8 mouse cellular contexts compared by ENCODE assay signal in genomic region chr4:128248676-128249075, GRCm38 (mm10). TPM values are rescaled to one million over a fixed set of nuclear protein-coding genes. Genes with fewer than 3 reads are reported as not detected.
A peak's percentile ranks its signal among the peaks of the same experiment; 100 is the strongest.
DNase-seq lines count a peak whose midpoint lies in the region.

No protein-coding gene starts in this region.

- peak; percentile 11 to 52 for DNase-seq in adrenal gland, adult (ENCODE audit: inconsistent age in 2 of 2, low spot score in 1 of 2)
- DNase-seq in adrenal gland, adult 8-10 months, result no peak
- DNase-seq in left cerebral cortex, postnatal 4 days, result peak; percentile 22
- no peak for DNase-seq in left cerebral cortex, adult 18-20 months (ENCODE audit: low spot score in 2 of 2)
- peak; percentile 85 for DNase-seq in embryo, embryonic 10 days (ENCODE audit: low spot score)
- DNase-seq in lung, postnatal 36 days, result peak; percentile 10
- no peak for DNase-seq in frontal cortex, postnatal 14 days (ENCODE audit: low spot score in 2 of 2)
- no peak for DNase-seq in T-cell, adult 2 months (ENCODE audit: low spot score)

- intact Hi-C loops in left cerebral cortex, postnatal 4 days (cut with DNase I), result no loop called here

RNA-seq across cellular contexts. Expression of gene Hmgb4, which starts 12.1 kb away (rescaled TPM):
- total RNA-seq in adrenal gland, adult 8-10 months (2022), result not detected
- total RNA-seq in left cerebral cortex, postnatal 4 days (2021), result not detected
- not detected for total RNA-seq in left cerebral cortex, adult 18-20 months (2021)

Comparison
In these comparisons a context has a peak if more than half of its experiments do, and no peak if none do; other contexts are left out.
1. DNase-seq: peak in adrenal gland, adult (2 of 2), left cerebral cortex, postnatal 4 days (single experiment), embryo, embryonic 10 days (single experiment) and lung, postnatal 36 days (single experiment); none in adrenal gland, adult 8-10 months (single experiment), left cerebral cortex, adult 18-20 months (0 of 2), frontal cortex, postnatal 14 days (0 of 2) and T-cell, adult 2 months (single experiment).